Mouse (Mus musculus): ENCODE data around the gene Zfp217.
A peak's percentile ranks its signal among the peaks of the same experiment; 100 is the strongest.
"Not testable (repeated sequence)": the region's sequence is repeated elsewhere in the genome, so short reads cannot be mapped to it uniquely, and the experiment has no call there.

The Zfp217 gene

GRCm38 (mm10) chr2:170147661-170148153 lies at the start of gene Zfp217:
Zfp217 (minus strand) TSS chr2:170148103.
- no peak for DNase-seq

- DNase-seq, result no peak
These were observed 47.7 kb upstream of the Zfp217 start for GRCm38 (mm10) chr2:170195542-170196089.

GRCm38 (mm10) chr2:170194845-170195244 lies 46.9 kb upstream of the Zfp217 start:
- no peak for DNase-seq

GRCm38 (mm10) chr2:170193850-170194249 lies 45.9 kb upstream of the Zfp217 start:
- DNase-seq, result no peak

GRCm38 (mm10) chr2:170193211-170193610 lies 45.3 kb upstream of the Zfp217 start:
- no peak for DNase-seq

GRCm38 (mm10) chr2:170192731-170193149 lies 44.8 kb upstream of the Zfp217 start:
- no peak for DNase-seq

GRCm38 (mm10) chr2:170188721-170189120 lies 40.8 kb upstream of the Zfp217 start:
- DNase-seq, result no peak

- DNase-seq, result no peak
These were observed 37.4 kb upstream of the Zfp217 start for GRCm38 (mm10) chr2:170185137-170185837.

- peak; percentile 25 for DNase-seq
These were observed 36.5 kb upstream of the Zfp217 start for GRCm38 (mm10) chr2:170184175-170184983.

GRCm38 (mm10) chr2:170183851-170184174 lies 35.9 kb upstream of the Zfp217 start:
- DNase-seq, result no peak

- DNase-seq, result no peak
These were observed 34.0 kb upstream of the Zfp217 start for GRCm38 (mm10) chr2:170181862-170182261.

GRCm38 (mm10) chr2:170180769-170181168 lies 32.9 kb upstream of the Zfp217 start:
- not testable (repeated sequence) for DNase-seq

- no peak for DNase-seq
These were observed 31.4 kb upstream of the Zfp217 start for GRCm38 (mm10) chr2:170179317-170179716.

- DNase-seq, result no peak
These were observed 29.4 kb upstream of the Zfp217 start for GRCm38 (mm10) chr2:170177323-170177722.

- no peak for DNase-seq
These were observed 28.5 kb upstream of the Zfp217 start for GRCm38 (mm10) chr2:170176284-170176926.

- no peak for DNase-seq
These were observed 27.8 kb upstream of the Zfp217 start for GRCm38 (mm10) chr2:170175661-170176150.

- no peak for DNase-seq
These were observed 27.3 kb upstream of the Zfp217 start for GRCm38 (mm10) chr2:170175190-170175589.

GRCm38 (mm10) chr2:170169062-170169461 lies 21.2 kb upstream of the Zfp217 start:
- DNase-seq, result no peak

GRCm38 (mm10) chr2:170165649-170166048 lies 17.7 kb upstream of the Zfp217 start:
- no peak for DNase-seq

- no peak for DNase-seq
These were observed 16.0 kb upstream of the Zfp217 start for GRCm38 (mm10) chr2:170163671-170164462.

- DNase-seq, result no peak
These were observed 12.1 kb upstream of the Zfp217 start for GRCm38 (mm10) chr2:170159795-170160568.
